Mouse (Mus musculus) C2C12 (cell line): ENCODE data around the gene Prm3. TPM values are rescaled to one million over a fixed set of nuclear protein-coding genes. Genes with fewer than 3 reads are reported as not detected.

Experiments used
- H3K27me3 ChIP-seq: one replicate; pipeline ENCODE4 v1.6.1; 2011; ENCODE audit not compliant: control insufficient read depth, insufficient read depth, insufficient read length
- H3K36me3 ChIP-seq: one replicate; pipeline ENCODE4 v1.6.1; 2011; ENCODE audit not compliant: control insufficient read depth, insufficient read depth
- H3K4me3 ChIP-seq: one replicate; pipeline ENCODE4 v1.5.1; 2011; ENCODE audit warnings: mild to moderate bottlenecking, control low read depth; ENCODE audit not compliant: poor library complexity, insufficient read depth, severe bottlenecking
- H3K79me2 ChIP-seq: one replicate; pipeline ENCODE4 v1.6.1; 2011; ENCODE audit not compliant: control insufficient read depth, insufficient read depth
- H3K79me3 ChIP-seq: one replicate; pipeline ENCODE4 v1.6.1; 2011; ENCODE audit warnings: low read depth, control low read depth
- H3ac ChIP-seq: one replicate; pipeline ENCODE3; 2011; ENCODE audit warnings: low read depth; ENCODE audit not compliant: control insufficient read depth, insufficient read length
- CEBPB ChIP-seq: IDR thresholded peaks from one replicate; pipeline ENCODE4 v1.6.1; 2011; ENCODE audit warnings: low read depth, mild to moderate bottlenecking, control low read depth, moderate library complexity
- CTCF ChIP-seq: IDR thresholded peaks from one replicate; pipeline ENCODE4 v1.5.1; 2011; ENCODE audit not compliant: control insufficient read depth, insufficient read depth, insufficient read length
- FOSL1 ChIP-seq: IDR thresholded peaks from one replicate; pipeline ENCODE4 v1.8.0; 2011; ENCODE audit warnings: mild to moderate bottlenecking, low read length; ENCODE audit not compliant: poor library complexity, insufficient read depth, severe bottlenecking
- MAX ChIP-seq: IDR thresholded peaks from one replicate; pipeline ENCODE4 v1.6.1; 2011; ENCODE audit warnings: mild to moderate bottlenecking, control low read depth
- MYOD1 ChIP-seq: IDR thresholded peaks from one replicate; pipeline ENCODE4 v1.6.1; 2011; ENCODE audit warnings: low read depth; ENCODE audit not compliant: control insufficient read depth, insufficient read length
- MYOG ChIP-seq: IDR thresholded peaks from one replicate; pipeline ENCODE4 v1.6.1; 2011; ENCODE audit not compliant: control insufficient read depth, insufficient read length; ENCODE audit errors: extremely low read depth
- USF1 ChIP-seq: IDR thresholded peaks from one replicate; pipeline ENCODE4 v1.6.1; 2011; ENCODE audit warnings: low read depth, mild to moderate bottlenecking, control low read depth, moderate library complexity
- polyA plus RNA-seq: library from polyadenylated mRNA; unstranded; fragments of >200 nt; fragmentation: generic; extraction: Trizol; gene quantifications from one replicate; pipeline ENCODE4 v1.2.1, GENCODE M21; 2012; ENCODE audit warnings: missing spikeins

The Prm3 gene
- polyA plus RNA-seq, 1 experiment, result not detected

DNA sequence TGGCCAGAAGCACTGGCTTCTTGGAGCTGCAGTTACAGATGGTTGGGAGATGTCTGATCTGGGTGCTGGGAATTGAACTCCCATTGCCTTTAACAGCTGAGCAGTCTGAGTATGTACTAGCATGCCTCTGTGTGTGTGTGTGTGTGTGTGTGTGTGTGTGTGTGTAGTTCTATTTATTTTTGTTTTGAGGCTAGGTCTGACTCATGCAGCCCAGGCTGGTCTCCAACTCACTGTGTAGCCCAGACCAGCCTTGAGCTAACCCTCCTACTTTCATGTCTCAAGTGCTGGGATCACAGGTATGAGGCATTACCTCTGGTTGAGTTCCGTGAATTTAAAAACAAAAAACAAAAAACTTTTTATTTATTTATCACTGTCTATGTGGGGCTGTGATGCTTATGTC is 33.8 kb upstream of the Prm3 start:
- no peak overlapping the region for H3ac ChIP-seq
- TF ChIP-seq CEBPB (no peak), CTCF (no peak), MAX (no peak), MYOG (no peak), MYOD1 (no peak), FOSL1 (no peak), USF1 (no peak)
- H3K36me3 ChIP-seq, result no peaks in the 10 kb centered on the region
- no peaks in the 10 kb centered on the region for H3K79me2 ChIP-seq
- no peak overlapping the region for H3K4me3 ChIP-seq
- H3K79me3 ChIP-seq, result no peaks in the 10 kb centered on the region
- H3K27me3 ChIP-seq, result peaks cover 10% of the 10 kb centered on the region

DNA sequence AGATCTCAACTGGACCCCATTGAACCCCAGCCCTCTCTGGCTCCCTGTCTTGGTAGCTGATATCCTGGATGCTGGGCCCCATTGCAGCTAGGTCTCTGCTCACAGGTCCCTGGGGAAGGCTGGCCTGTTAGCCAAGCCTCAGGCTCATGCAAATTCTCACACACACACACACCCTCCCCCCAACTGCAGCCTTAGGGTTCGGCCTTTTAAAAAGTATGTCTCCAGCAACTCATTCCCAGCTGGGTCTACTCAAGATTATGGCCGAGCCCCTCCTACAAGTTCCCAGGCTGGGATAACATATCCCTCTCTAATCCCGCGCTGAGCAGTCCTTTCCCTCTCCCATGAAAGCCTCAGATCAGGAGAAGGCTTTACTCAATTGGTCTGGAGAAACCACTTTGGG is 30.7 kb upstream of the Prm3 start:
- H3K36me3 ChIP-seq, result no peaks in the 10 kb centered on the region
- no peak for TF ChIP-seq FOSL1
- no peak for TF ChIP-seq MAX
- no peak for TF ChIP-seq CTCF
- no peak for TF ChIP-seq CEBPB
- TF ChIP-seq MYOG, result no peak
- TF ChIP-seq USF1, result no peak
- no peak for TF ChIP-seq MYOD1
- H3ac ChIP-seq, result no peak overlapping the region
- H3K79me2 ChIP-seq, result no peaks in the 10 kb centered on the region
- H3K79me3 ChIP-seq, result no peaks in the 10 kb centered on the region
- H3K27me3 ChIP-seq, result peaks cover 5% of the 10 kb centered on the region
- no peak overlapping the region for H3K4me3 ChIP-seq

DNA sequence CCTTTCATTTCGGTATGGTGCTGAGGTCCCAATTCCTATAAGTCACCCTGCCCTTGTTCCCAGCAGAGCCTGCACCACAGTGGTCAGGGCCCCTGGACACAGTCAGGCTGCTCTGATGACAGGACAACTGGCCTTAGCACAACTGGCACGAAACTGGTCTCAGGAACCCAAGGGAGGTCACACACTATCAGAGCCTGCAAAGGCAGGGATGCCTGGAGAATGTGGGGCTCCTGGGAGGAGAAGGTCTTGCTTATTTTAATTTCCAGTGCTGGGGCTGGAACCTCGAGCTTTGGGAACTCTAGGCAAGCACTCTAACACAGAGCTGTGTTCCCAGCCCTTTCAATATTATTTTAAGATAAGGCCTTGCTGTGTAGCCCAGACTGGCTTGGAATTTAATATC is 29.3 kb upstream of the Prm3 start:
- H3K4me3 ChIP-seq, result no peak overlapping the region
- TF ChIP-seq MAX (no peak), MYOD1 (no peak), CTCF (no peak)
- H3K79me3 ChIP-seq, result no peaks in the 10 kb centered on the region
- H3K27me3 ChIP-seq, result peaks cover 5% of the 10 kb centered on the region
- no peaks in the 10 kb centered on the region for H3K36me3 ChIP-seq
- no peak overlapping the region for H3ac ChIP-seq
- H3K79me2 ChIP-seq, result no peaks in the 10 kb centered on the region

DNA sequence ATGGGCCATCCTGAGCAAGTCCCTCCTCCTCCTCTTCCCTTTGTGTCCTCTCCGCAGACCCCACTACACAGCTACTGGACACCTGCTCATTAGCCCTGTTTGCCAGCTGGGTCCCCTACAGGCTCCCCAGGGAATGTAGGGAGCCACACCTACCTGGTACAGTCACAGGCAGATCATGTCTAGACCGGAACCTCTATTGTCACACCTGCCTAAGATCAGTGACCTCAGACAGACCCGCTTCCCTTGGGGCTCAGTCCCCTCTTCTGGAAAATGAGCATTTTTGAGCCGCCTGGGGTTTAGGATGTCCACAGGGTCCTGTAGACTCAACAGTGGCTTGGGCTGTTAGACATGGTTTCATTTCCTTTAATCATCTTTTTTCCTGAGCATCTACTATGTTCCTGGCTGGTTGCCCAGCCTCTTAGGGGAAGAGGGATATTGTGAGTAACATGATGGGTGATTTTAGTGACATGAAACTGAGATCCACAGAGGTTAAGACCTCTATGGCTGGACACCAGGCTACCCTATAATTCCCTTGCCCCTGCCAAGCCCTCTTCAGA is 27.9 kb upstream of the Prm3 start:
- TF ChIP-seq FOSL1 (no peak), CEBPB (no peak)
- no peaks in the 10 kb centered on the region for H3K36me3 ChIP-seq
- no peaks in the 10 kb centered on the region for H3K79me3 ChIP-seq
- no peak overlapping the region for H3K4me3 ChIP-seq
- H3K27me3 ChIP-seq, result peaks cover 5% of the 10 kb centered on the region
- H3K79me2 ChIP-seq, result no peaks in the 10 kb centered on the region
- no peak overlapping the region for H3ac ChIP-seq

DNA sequence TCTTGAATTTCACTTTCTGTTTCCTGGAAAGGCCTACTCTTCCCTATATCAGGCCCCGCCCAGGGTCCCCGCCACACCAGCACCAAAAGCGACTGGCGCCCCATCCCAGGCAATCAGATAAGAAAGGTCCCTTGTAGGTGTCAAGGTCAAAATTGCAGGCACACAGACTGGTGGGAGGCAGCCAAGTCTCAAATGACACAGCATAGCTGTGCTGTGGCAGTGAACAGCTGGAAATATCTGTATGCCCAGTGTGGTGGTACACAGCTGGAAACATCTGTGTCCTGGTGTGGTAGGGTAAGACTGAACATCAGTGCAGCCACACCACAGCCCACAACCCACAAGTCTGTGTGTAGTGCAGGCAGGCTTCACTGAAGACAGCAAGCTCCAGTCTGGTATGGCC is 24.1 kb upstream of the Prm3 start:
- TF ChIP-seq MYOG (no peak), MYOD1 (no peak), MAX (no peak), CEBPB (no peak), CTCF (no peak), FOSL1 (no peak), USF1 (no peak)
- Histone ChIP-seq H3K79me2 (no peaks in the 10 kb centered on the region), H3K36me3 (no peaks in the 10 kb centered on the region), H3ac (no peak overlapping the region), H3K4me3 (no peak overlapping the region), H3K27me3 (peaks cover 4% of the 10 kb centered on the region), H3K79me3 (no peaks in the 10 kb centered on the region)

DNA sequence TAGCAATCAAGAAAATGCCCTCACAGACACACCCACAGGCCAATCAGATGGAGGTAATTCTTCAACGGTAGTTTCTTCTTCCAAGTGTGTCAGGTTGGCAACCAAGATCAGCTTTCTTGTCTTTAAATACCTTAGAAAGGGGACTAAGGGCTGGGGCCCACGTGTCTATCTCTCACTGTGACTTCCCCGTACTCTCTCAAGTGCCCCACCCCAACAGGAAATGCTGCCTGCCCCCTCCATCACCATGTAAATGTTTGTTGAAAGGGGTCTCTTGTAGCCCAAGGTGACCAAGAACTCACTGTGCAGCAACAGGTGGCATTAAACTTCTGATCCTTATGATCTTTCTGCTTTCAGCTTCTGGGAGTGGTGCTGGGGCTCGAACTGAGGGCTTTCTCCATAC is 23.0 kb upstream of the Prm3 start:
- peaks cover 11% of the 10 kb centered on the region for H3K27me3 ChIP-seq
- no peak overlapping the region for H3K4me3 ChIP-seq
- no peaks in the 10 kb centered on the region for H3K36me3 ChIP-seq
- no peaks in the 10 kb centered on the region for H3K79me2 ChIP-seq
- no peak overlapping the region for H3ac ChIP-seq
- TF ChIP-seq CTCF (no peak), USF1 (no peak), CEBPB (no peak), MYOG (no peak)
- H3K79me3 ChIP-seq, result no peaks in the 10 kb centered on the region
